Mouse (Mus musculus): ENCODE results near the gene Matn4. TPM values are rescaled to one million over a fixed set of nuclear protein-coding genes. Genes with fewer than 3 reads are reported as not detected.

Gene Matn4
- polyA plus RNA-seq, 1 experiment, result not detected

DNA sequence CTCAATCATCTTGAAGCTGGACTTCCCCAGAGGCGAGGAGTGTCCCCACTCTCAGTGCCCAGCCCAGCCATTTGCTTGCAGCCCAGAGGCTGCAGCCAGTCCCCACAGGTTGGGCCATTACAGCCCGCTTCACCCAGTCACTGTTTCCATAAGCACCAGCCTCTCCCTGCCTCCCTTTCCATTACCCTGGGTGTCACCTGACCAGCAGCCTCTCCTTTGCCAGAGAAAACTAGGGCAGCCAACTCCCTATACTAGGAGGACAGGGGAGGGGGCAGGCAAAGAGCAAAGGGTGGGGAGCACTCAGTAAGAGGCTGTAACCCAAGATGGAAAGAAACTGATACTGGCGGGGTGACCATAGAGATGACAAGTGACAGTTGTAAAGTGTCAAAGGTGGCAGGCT is 32.0 kb upstream of the Matn4 start:
- Histone ChIP-seq H3K27me3 (replicated peaks) (peaks cover 93% of the 10 kb centered on the region), H3K9me3 (no peaks in the 10 kb centered on the region), H3K36me3 (replicated peaks; ENCODE audit: low read length) (no peaks in the 10 kb centered on the region), H3K4me1 (peaks cover 21% of the 10 kb centered on the region), H3K4me3 (replicated peaks) (no peak overlapping the region)
- TF ChIP-seq FLI1 (IDR thresholded peaks at IDR 0.05; ENCODE audit: low read length) (no peak), GATA1 (IDR thresholded peaks at IDR 0.05; ENCODE audit: borderline replicate concordance, low read length) (no peak)

DNA sequence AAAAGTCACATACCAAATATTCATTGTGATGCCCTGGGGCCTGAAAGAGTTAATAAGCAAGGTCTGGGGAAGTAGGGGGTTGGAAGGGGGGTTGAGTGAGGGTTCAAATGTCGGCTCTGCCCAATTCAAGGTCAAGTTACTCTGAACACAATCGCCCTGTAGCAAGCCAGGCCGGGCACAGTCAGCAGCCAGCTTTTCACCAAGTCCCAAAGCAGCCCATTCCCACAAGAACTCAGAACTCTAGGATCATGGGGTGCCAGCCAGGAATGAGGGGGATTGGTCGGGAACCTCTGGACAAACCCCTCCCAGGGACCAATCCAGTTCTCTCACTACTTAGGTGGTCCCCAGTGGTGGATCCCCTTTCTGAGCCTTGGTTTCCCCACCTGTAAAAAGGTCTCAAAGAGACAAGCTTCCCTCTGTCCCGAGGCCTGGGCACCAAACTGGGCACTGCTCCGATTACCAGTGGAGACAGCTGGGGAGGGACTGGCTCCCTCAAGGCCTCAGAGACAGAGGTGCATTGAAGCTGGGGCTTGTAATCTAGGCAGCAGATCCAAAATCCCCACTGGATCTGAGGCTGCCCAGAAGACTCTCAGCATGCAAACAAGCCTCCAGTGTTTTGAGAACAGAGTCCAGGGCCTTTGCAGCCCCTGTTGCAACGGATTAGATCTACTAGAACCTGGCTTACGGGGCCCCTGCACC is 31.4 kb upstream of the Matn4 start:
- Histone ChIP-seq H3K9me3 (no peaks in the 10 kb centered on the region), H3K36me3 (replicated peaks; ENCODE audit: low read length) (no peaks in the 10 kb centered on the region), H3K27me3 (replicated peaks) (peaks cover 92% of the 10 kb centered on the region), H3K4me3 (replicated peaks) (no peak overlapping the region), H3K4me1 (peaks cover 19% of the 10 kb centered on the region)
- TF ChIP-seq GATA1 (IDR thresholded peaks at IDR 0.05; ENCODE audit: borderline replicate concordance, low read length) (no peak), FLI1 (IDR thresholded peaks at IDR 0.05; ENCODE audit: low read length) (no peak)

DNA sequence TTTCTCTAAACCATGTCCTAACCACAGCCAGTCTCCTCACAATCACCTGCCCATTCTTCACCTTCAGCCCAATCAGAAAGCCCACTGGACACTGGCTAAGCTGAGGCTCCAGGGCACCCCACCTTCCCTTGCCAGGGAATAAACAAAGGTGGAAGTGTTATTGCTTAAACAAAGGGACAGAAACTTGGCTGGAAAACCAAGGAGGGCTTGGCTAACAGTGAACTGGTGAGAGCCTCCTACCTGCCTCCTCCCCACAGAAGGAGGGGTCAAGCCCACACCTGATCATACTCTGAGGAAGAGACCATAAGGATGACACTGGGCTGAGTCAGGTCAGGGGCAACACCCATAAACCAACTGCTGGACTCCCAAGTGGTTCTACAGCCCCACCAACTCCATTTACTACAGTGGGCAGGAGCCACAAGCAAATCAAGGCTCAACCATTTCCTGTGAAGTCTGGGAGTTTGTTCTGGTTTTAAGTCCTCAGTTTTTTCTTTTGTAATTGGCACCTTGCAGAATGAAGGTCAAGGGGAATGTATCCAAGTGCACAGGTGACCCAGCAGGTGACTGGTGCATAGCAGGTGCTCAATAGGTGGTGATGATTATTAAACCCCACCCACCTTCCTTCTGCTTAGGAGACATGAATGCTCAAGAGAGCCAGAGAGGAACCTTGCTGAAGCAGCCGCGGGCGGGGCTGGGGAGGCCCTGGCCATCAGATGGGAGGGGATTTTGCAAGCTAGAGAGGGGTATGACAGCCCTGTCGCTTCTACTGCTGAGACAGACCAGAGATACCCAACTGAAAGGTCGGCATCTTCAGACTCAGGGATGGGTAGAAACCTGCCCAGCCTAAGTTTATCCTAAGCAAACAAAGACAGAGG is 30.5 kb upstream of the Matn4 start:
- Histone ChIP-seq H3K4me1 (peaks cover 16% of the 10 kb centered on the region), H3K9me3 (no peaks in the 10 kb centered on the region), H3K36me3 (replicated peaks; ENCODE audit: low read length) (no peaks in the 10 kb centered on the region), H3K27me3 (replicated peaks) (peaks cover 90% of the 10 kb centered on the region), H3K4me3 (replicated peaks) (no peak overlapping the region)
- TF ChIP-seq GATA1 (IDR thresholded peaks at IDR 0.05; ENCODE audit: borderline replicate concordance, low read length) (no peak), FLI1 (IDR thresholded peaks at IDR 0.05; ENCODE audit: low read length) (no peak)

DNA sequence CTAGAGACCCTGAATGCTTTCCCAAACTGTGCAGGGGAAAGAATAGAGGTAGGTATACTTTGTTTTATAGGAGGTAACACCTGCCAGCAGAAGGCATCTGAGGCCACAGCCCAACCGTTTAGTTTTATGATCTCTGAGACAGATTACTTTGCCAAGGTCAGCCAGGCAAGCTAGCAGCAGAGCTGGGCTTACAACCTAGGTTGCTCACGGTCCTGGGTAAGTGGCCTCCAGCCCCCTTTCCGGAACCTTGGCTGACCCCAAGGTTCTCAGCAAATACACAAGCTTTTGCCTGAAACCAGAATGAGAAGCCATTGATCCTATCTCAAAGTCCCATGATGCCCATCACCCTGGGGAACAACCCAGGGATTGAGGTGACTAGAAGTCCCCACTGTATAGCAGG is 29.7 kb upstream of the Matn4 start:
- no peak for TF ChIP-seq GATA1 (IDR thresholded peaks at IDR 0.05; ENCODE audit: borderline replicate concordance, low read length)
- no peak for TF ChIP-seq FLI1 (IDR thresholded peaks at IDR 0.05; ENCODE audit: low read length)
- Histone ChIP-seq H3K4me3 (replicated peaks) (no peak overlapping the region), H3K36me3 (replicated peaks; ENCODE audit: low read length) (no peaks in the 10 kb centered on the region), H3K9me3 (no peaks in the 10 kb centered on the region), H3K27me3 (replicated peaks) (peaks cover 89% of the 10 kb centered on the region), H3K4me1 (peaks cover 16% of the 10 kb centered on the region)

DNA sequence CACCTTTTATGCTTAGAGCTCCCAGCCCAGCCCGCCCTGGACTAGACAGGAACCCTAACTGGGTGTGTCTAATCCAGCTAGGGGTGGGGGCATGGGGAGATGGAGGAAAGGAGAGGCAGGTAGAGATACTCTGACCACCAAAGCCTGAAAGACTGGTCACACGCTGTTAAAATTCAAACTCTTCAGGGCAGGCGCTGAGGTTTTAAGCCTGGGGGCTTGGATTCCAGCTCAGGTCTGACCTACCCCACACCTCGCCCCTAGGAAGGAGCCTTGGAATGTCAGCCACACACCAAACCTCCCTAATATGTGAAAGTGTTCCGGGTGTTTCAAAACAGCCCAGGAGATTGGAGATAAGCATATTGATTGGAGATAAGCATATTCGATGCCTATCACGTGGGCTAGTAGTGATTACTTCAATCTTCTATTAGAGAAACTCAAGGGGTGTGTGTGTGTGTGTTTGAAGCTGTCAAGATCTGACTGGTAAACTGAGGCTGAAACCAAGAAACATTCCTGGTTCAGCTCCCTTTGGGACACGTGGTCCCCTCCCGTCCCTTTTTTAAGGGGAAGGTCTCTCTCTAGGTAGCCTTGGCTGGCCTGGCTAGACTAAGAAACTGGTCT is 28.4 kb upstream of the Matn4 start:
- TF ChIP-seq FLI1 (IDR thresholded peaks at IDR 0.05; ENCODE audit: low read length) (no peak), GATA1 (IDR thresholded peaks at IDR 0.05; ENCODE audit: borderline replicate concordance, low read length) (no peak)
- H3K4me3 ChIP-seq (replicated peaks), result no peak overlapping the region
- H3K27me3 ChIP-seq (replicated peaks), result peaks cover 90% of the 10 kb centered on the region
- H3K4me1 ChIP-seq, result peaks cover 16% of the 10 kb centered on the region
- H3K9me3 ChIP-seq, result no peaks in the 10 kb centered on the region
- H3K36me3 ChIP-seq (replicated peaks; ENCODE audit: low read length), result no peaks in the 10 kb centered on the region

DNA sequence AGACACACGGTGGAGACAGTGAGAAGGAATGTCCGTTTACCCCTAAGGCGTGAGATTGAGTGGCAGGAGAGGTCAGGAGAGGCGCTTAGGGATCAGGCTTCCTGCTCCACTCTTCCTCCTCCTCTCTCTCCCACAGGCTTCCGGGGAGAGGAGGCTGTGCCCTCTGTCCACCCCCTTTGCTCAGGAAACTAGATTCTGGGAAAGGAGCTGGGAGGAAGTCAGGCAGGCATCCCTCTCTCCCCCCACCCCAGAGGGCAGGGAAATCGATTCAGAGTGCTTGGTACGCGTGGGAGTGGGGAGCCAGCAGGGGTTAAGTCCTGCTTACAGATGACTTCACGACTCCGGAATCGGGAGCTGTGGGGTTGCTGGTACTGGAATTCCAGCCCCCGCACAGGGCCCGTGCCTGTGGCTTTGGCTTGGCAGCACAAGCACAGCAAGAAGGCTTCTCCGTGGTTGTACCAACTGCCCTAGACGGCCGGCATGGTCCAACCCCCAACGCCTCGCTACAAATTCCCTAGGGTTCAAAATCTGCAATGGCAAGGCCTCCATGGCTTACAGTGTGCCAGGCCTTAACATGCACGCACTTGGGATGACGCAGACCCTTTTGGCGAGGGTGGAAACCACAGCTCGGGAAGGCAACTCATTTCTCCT is 27.7 kb upstream of the Matn4 start:
- peaks cover 93% of the 10 kb centered on the region for H3K27me3 ChIP-seq (replicated peaks)

DNA sequence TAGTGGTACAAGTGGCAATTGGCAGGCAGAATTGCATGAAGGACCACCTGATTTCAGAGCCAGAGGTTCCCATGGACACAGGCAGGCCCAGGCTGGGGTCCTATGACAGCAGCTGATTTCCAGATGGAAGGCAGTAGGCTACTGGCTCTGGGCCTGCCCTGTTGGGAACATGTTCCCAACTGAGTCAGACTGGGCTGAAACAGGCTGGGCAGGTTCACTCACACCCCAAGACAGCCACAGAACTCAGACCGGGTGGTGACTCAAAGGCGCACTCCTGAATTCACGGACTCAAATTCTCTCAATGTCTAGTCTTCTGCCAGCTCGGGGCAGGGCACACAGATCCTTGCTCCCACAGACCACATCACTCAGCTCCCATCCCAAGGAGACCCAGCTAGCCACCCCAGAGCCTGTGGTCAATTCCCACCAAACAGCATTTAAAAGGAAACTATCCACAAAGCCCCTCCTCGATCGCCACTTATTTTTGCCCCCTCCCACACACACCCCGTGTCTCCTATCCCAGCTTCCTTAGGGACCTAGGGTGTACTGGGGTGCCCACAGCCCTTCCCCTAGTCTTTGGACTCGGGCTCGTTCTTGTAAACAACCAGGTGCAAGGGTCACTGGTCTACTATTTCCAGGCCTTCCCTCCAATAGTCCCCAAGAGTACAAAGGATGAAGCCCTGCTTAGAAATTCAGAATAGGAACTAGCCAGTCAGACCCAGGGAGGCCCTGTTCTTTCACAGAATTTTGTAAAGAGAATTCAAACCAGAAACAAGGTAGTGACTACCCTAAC is 26.9 kb upstream of the Matn4 start:
- H3K36me3 ChIP-seq (replicated peaks; ENCODE audit: low read length), result no peaks in the 10 kb centered on the region
- no peak overlapping the region for H3K4me3 ChIP-seq (replicated peaks)
- H3K4me1 ChIP-seq, result peaks cover 16% of the 10 kb centered on the region
- H3K27me3 ChIP-seq (replicated peaks), result peaks cover 92% of the 10 kb centered on the region
- no peaks in the 10 kb centered on the region for H3K9me3 ChIP-seq
- TF ChIP-seq GATA1 (IDR thresholded peaks at IDR 0.05; ENCODE audit: borderline replicate concordance, low read length), result no peak
- TF ChIP-seq FLI1 (IDR thresholded peaks at IDR 0.05; ENCODE audit: low read length), result no peak

More for the DNA sequence above, 27.7 kb upstream of the Matn4 start:
- no peaks in the 10 kb centered on the region for H3K9me3 ChIP-seq
- H3K36me3 ChIP-seq (replicated peaks; ENCODE audit: low read length), result no peaks in the 10 kb centered on the region
- H3K4me1 ChIP-seq, result peaks cover 16% of the 10 kb centered on the region
- TF ChIP-seq GATA1 (IDR thresholded peaks at IDR 0.05; ENCODE audit: borderline replicate concordance, low read length) (no peak), FLI1 (IDR thresholded peaks at IDR 0.05; ENCODE audit: low read length) (no peak)
- no peak overlapping the region for H3K4me3 ChIP-seq (replicated peaks)

DNA sequence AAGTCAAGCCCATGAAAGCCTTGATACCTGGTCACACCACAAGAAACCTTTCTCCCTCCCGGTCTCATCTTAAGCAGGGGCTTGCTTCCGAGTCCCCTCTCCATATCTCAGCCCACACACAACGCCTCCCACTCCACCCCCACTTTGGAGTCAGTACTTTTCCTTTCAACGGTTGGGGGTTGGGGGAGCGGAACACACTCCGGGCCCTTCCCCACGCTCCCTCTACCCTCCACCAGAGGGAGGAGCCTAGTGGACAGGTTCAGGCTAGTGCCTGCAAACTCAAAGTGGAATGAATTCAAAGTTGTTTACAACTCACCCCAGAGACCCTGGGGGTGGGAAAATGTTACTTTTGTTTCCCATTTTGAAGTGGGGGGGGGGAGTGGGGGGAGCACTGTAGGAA is 25.7 kb upstream of the Matn4 start:
- no peak overlapping the region for H3K4me3 ChIP-seq (replicated peaks)
- TF ChIP-seq FLI1 (IDR thresholded peaks at IDR 0.05; ENCODE audit: low read length) (no peak), GATA1 (IDR thresholded peaks at IDR 0.05; ENCODE audit: borderline replicate concordance, low read length) (no peak)
- peaks cover 16% of the 10 kb centered on the region for H3K4me1 ChIP-seq
- H3K36me3 ChIP-seq (replicated peaks; ENCODE audit: low read length), result no peaks in the 10 kb centered on the region
- peaks cover 93% of the 10 kb centered on the region for H3K27me3 ChIP-seq (replicated peaks)
- H3K9me3 ChIP-seq, result no peaks in the 10 kb centered on the region

Measured in megakaryocyte, embryonic 14.5 days (primary cell).